Mouse (Mus musculus) brain, embryonic 14.5 days (tissue): ENCODE results near the gene Pnisr.

ENCODE experiments used
- CTCF ChIP-seq: fragments of 200-500 bp; IDR thresholded peaks from 2 replicates; pipeline ENCODE4 v1.5.1; 2012; ENCODE audit warnings: inconsistent platforms, mild to moderate bottlenecking, moderate library complexity, borderline replicate concordance; ENCODE audit not compliant: insufficient read depth, insufficient read length; ENCODE audit errors: extremely low read depth
- POLR2A ChIP-seq: fragments of 200-500 bp; IDR thresholded peaks from 2 replicates; pipeline ENCODE4 v1.6.1; 2012; ENCODE audit warnings: mild to moderate bottlenecking, inconsistent platforms, borderline replicate concordance; ENCODE audit not compliant: poor library complexity, insufficient read depth, insufficient read length, severe bottlenecking; ENCODE audit errors: extremely low read depth

GRCm38 (mm10) chr4:21857481-21857880, 10.1 kb downstream of the Pnisr start:
- TF ChIP-seq POLR2A: no peak
- TF ChIP-seq CTCF: no peak
